Mouse (Mus musculus) brain, embryonic 14.5 days (tissue): ENCODE measurements around the gene Vmn1r235.

Experiments
- CTCF ChIP-seq: fragments of 200-500 bp; IDR thresholded peaks from 2 replicates; pipeline ENCODE4 v1.5.1; 2012; ENCODE audit warnings: inconsistent platforms, mild to moderate bottlenecking, moderate library complexity, borderline replicate concordance; ENCODE audit not compliant: insufficient read depth, insufficient read length; ENCODE audit errors: extremely low read depth
- POLR2A ChIP-seq: fragments of 200-500 bp; IDR thresholded peaks from 2 replicates; pipeline ENCODE4 v1.6.1; 2012; ENCODE audit warnings: mild to moderate bottlenecking, inconsistent platforms, borderline replicate concordance; ENCODE audit not compliant: poor library complexity, insufficient read depth, insufficient read length, severe bottlenecking; ENCODE audit errors: extremely low read depth

- no peak for TF ChIP-seq POLR2A
- no peak for TF ChIP-seq CTCF
Measured at GRCm38 (mm10) chr17:21311565-21311964, 55.4 kb downstream of the Vmn1r235 start, which contains the start of gene Vmn1r237.
